Mouse (Mus musculus): Measurements from ENCODE around the gene Aff4.

DNA sequence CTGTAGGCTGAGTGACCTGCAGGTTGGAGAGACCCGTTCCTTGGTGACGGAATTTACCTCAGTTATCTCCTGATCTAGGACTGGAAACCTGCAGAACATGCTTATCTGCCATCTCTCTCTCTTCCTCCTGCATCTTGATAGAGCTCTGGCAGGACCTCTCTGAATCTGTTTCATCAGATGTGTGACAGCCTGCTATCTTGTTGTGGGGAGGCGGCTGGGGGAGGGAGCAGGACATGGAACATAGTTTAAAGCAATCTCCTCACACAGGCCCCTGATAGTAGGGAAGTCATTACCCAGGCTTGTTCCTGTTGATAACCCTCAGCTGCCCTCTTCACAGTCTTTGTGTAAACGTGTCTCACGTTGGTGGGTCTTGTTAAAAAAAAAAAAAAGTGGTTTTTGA is 5.3 kb upstream of the Aff4 start:
- TF ChIP-seq POLR2A (IDR thresholded peaks at IDR 0.05; ENCODE audit: extremely low read depth, insufficient read depth, low read length) = no peak
- no peak for TF ChIP-seq CTCF (IDR thresholded peaks at IDR 0.05; ENCODE audit: extremely low read depth, insufficient read depth, low read length)
